Mouse (Mus musculus) naive thymus-derived CD4-positive, alpha-beta T cell, adult 2 months (primary cell): ENCODE results near the gene Slc29a1.

Experiments used
- DNase-seq: peaks from one replicate; pipeline ENCODE4 v3.0.0-alpha.2; 2011; ENCODE audit warnings: low read depth

The Slc29a1 gene

GRCm38 (mm10) chr17:45551816-45552451, 47.5 kb downstream of the Slc29a1 start:
- DNase-seq, result peak; percentile 94

- peak; percentile 23 for DNase-seq
Observed at GRCm38 (mm10) chr17:45551249-45551796, 48.1 kb downstream of the Slc29a1 start.

- DNase-seq, result no peak
Observed at GRCm38 (mm10) chr17:45550253-45550652, 49.2 kb downstream of the Slc29a1 start.

GRCm38 (mm10) chr17:45549617-45550181, 49.7 kb downstream of the Slc29a1 start, which contains the start of gene Tmem151b:
Gene Tmem151b (minus strand): TSS chr17:45549677.
- peak; percentile 40 for DNase-seq

- DNase-seq, result peak; percentile 57
Observed at GRCm38 (mm10) chr17:45548541-45549512, 50.6 kb downstream of the Slc29a1 start.

GRCm38 (mm10) chr17:45547461-45548190, 51.8 kb downstream of the Slc29a1 start:
- peak; percentile 10 for DNase-seq

- no peak for DNase-seq
Observed at GRCm38 (mm10) chr17:45546941-45547340, 52.5 kb downstream of the Slc29a1 start.

GRCm38 (mm10) chr17:45545278-45545961, 54.0 kb downstream of the Slc29a1 start:
- no peak for DNase-seq

GRCm38 (mm10) chr17:45544873-45545277, 54.5 kb downstream of the Slc29a1 start:
- no peak for DNase-seq

- DNase-seq, result no peak
Observed at GRCm38 (mm10) chr17:45544001-45544872, 55.2 kb downstream of the Slc29a1 start.

GRCm38 (mm10) chr17:45543115-45543514, 56.3 kb downstream of the Slc29a1 start:
- DNase-seq, result no peak

- no peak for DNase-seq
Observed at GRCm38 (mm10) chr17:45542705-45543104, 56.7 kb downstream of the Slc29a1 start.

- no peak for DNase-seq
Observed at GRCm38 (mm10) chr17:45542129-45542528, 57.3 kb downstream of the Slc29a1 start.

GRCm38 (mm10) chr17:45539664-45540063, 59.7 kb downstream of the Slc29a1 start:
- no peak for DNase-seq

GRCm38 (mm10) chr17:45538394-45538793, 61.0 kb downstream of the Slc29a1 start:
- DNase-seq, result no peak

GRCm38 (mm10) chr17:45536264-45536663, 63.1 kb downstream of the Slc29a1 start:
- no peak for DNase-seq
